Mouse (Mus musculus) fibroblast of lung, adult 2 months (primary cell): ENCODE results near the gene Sh2d1b2.

Source experiments
- DNase-seq: peaks from one replicate; pipeline ENCODE4 v3.0.0-alpha.2; 2011; ENCODE audit warnings: low read depth

The Sh2d1b2 gene

GRCm38 (mm10) chr1:170277016-170277415 lies 44.5 kb downstream of the Sh2d1b2 start, which contains the start of gene Sh2d1b1:
Gene Sh2d1b1, plus strand, starts transcription at chr1:170277320.
- DNase-seq = no peak

DNA sequence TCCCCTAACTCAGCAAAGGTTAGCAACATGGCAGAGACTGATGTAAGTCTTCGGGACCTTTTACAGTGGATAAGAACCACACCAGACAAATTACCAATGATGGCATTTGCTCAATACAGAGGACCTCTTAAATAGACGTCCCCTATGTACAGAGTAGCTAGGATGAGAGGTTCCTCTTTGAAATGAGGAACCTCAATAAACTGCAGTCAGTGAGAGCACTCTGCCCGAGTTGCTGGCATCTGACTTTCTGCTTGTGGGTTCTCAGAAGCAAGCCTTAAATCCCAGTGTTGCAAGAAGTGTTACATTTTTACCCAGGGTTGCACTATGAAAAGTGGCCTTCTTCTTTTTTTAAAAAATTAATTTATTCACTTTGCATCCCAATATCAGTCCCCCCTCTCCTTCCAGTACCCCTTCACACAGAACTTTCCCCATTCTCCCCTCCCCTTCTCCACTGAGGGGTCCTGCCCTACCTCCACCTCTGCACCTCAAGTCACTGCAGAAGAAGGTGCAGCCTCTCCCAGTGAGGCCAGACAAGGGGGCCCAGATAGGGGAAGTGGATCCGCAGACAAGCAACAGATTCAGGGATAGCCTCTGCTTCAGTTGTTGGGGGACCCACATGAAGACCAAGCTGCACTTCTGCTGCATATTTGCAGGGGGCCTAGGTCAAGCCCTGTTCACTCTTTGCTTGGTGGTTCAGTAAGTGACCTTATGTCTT lies 50.0 kb downstream of the Sh2d1b2 start:
- no peak for DNase-seq

GRCm38 (mm10) chr1:170292239-170292951 lies 59.8 kb downstream of the Sh2d1b2 start:
- peak; percentile 60 for DNase-seq

GRCm38 (mm10) chr1:170293257-170293656 lies 60.7 kb downstream of the Sh2d1b2 start:
- DNase-seq = no peak

GRCm38 (mm10) chr1:170294786-170295570 lies 62.4 kb downstream of the Sh2d1b2 start:
- no peak for DNase-seq

DNA sequence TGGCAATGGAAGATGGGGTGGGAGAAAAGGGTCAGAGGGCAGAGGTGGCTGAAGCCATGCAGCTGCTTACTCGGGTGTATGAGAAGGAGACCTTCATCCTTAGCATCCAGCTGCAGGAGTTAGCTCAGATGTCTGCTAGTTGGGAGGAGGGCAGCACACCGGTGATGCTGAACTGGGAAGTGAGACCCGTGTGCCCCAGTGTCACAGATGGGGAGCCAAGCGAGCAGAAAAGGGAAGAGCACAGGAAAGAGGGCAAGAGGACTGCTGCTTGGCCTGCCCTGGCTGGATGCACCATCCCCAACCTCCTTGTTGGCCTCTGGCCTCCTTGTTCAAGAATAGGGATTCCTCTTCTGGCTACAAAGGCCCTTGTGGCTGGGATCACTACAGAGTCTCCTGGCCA lies 66.9 kb downstream of the Sh2d1b2 start:
- no peak for DNase-seq

DNA sequence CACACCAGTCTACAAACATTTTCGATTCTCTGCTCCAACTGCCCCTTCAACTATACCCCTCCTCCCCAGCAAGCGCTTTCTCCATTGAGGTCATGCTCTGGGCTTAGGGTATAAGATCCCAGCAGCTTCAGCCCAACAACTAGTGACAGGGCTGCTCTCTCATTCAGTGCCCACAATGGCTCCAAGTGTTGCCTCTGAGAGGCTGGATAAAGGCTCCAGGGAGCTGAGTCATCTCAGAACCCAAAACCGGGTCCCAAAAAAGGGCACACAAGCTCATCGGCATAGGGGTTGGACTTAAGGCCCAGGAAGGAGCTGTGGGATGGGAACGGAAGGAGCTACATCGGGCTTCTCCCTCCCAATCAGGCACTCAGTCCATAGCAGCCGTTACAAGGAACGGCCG lies 69.1 kb downstream of the Sh2d1b2 start:
- no peak for DNase-seq

- no peak for DNase-seq
Observed at GRCm38 (mm10) chr1:170302456-170302855, 69.9 kb downstream of the Sh2d1b2 start.

DNA sequence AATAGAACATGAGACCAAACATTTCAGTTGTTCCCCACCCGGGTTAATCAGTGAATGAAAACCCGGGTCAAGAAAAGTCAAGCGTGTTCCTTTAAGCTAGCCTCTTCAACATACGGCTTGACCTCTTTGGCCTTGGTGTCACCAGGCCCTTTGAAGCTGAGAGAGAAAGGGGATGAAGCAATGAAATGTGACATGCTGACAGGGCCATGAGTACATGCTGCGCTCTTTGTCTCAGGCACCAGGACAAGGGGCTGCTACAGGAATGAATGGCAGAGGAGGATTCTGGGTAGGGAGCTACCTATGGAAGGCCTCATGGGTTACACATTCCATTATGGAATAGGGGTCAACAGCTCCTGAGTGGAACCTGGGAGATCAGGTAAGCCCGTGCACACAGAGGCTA lies 70.6 kb downstream of the Sh2d1b2 start:
- DNase-seq = no peak
